Mouse (Mus musculus) frontal cortex, postnatal 10 days (tissue): Measurements from ENCODE around the gene Ergic2.
"Not testable (repeated sequence)": the region's sequence is repeated elsewhere in the genome, so short reads cannot be mapped to it uniquely, and the experiment has no call there.

Experiments used
- DNase-seq, 2 experiments: peaks; one replicate each; pipeline ENCODE4 v3.0.0; 2022; ENCODE audit warnings: low spot score in 2 of 2, mixed read lengths in 1 of 2

The Ergic2 gene

DNA sequence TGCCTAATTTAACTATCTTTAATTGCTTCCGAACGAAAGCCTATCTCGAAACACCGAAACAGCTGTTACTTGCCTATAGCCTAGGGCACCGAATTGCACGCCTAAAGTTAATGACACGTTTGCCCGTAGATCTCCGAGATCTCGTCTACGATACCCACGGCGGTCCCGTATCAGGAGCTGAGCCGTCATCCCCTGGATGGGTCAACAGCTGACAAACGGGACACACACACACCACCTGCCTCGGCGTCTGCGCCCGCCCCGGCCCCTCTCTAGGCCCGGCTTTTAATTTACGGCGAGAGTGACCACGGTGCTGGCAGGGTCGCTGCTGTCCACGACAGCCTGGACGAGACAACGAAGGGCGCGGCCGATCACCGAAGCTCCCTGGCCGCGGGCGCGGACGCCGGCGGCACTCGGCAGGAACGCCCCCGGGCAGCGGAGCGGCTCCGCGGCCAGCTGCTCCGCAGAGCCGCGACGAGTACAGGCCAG, 740 bp downstream of the Ergic2 start:
- no peak for DNase-seq

DNA sequence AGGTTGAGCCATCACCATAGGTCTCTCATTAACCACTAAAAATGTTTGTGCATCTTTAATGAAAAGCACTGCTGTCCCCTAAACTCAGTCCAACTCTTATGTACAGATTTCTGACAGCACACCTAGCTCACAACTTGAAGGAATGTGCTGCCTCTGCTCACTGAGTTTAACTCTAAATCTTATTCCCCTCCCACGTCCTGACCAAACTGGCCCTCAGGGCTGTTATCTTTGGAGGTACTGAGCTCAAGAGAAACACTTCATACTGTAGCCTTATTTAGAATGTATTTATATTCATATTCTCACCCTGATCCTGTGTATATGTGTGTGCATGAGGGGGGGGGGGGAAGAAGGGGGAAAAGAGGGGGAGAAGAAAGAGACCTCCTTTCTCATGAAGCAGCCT, 4.7 kb downstream of the Ergic2 start:
- no peak for DNase-seq

DNA sequence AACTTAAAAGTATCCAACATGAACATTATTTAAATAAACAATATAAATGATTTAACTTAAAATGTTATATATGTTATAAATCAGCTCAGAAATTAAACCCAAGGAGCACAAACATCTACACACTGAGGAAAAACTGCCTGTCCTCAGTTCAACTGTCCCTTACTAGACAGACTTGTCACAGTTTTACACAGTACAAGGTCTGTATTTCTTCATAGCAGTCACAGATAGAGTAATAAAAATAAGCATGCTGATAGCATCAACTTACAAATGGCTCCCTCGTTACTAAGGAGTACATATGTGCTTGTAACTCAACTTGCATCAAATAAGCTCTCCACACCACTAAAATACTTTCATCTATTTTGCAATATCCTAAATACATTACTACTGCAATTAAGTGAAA, 7.0 kb downstream of the Ergic2 start:
- no peak for DNase-seq

DNA sequence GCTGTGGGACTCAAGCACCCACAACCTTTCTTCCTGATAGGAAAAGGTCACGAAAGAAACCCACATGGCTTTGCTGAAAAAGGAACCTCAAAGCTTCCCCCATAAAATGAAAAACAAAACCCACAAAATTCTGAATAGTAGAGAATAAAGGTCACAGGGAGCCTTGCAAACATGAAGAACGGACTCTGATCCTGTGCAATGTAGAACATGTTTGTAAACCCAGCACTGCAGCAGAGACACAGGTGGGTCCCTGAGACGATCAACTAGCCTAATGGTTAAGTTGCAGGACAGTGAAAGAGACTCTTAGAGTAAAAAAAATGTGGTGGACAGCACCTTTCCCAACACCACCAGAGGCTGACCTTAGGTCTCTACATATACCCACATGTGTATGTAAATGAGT, 12.4 kb downstream of the Ergic2 start:
- no peak for DNase-seq

DNA sequence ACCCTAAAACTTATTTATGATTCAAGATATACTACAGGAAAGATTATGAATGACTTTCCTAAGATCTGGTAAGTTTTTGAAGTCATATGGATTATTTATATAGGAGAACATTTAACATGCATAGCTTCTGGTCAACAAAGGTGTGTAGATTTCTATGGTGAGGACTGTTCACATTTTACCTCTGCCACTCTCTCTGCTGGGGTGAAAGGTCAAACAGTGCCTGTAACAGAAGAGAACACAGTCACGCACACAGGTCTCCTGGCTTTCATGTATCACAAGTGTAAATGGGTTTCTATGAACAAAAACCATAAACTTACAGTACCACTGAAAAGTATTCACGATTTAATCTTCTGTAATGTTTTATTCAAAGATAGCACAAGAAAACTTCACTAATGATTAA, 13.0 kb downstream of the Ergic2 start:
- no peak for DNase-seq

DNA sequence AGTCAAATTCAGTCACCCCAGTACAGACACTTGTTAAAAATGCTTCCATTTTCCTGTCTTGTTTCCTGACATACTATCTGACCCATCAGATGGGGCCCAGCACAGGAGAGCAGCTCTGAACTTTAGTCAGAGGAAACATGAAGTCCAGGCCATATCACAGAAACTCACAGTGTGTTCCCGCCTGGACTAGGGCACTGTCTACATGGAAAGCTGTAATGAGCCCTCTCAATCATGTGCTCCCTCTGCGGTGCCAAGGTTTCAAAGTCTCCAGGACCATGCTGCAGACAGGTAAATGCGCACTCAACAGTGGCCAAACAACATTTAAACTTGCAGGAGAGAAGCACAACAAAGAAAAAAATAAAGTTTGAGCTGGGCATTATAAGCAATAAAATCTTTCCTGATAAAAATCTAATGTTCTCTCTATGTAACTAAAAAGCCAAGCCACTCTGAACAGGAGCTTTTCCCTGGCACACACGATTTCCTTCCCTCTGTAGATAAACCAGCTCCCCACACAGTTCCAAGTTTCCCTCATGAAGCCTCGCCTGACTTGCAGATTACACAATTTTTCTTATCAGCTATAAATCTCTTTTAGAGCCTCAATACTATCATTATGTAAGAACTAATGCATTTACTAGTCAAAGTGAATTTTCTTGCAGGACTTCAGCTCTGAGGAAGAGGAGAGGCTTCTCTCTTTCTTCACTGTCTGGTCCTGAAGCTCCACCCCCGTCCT, 18.0 kb downstream of the Ergic2 start:
- DNase-seq = no peak

DNA sequence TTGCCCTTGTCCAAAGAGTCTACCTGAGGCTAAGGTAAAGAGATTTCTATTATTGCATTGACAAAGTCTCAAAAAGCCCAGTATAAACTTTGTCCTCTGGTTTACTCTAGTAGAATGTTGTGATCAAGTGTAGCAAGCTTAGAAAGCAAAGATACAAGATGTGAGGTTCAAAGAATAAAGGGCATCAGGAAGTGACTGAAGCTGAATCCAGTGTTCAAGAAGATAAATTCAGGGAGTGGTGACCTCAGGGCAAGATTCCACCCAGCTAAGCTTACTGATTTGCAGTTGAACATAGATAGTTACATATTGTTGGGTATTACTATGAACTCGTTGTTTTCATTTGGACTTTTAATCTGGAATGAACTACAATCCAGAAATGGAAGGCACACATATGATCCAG, 26.5 kb downstream of the Ergic2 start:
- no peak for DNase-seq

DNA sequence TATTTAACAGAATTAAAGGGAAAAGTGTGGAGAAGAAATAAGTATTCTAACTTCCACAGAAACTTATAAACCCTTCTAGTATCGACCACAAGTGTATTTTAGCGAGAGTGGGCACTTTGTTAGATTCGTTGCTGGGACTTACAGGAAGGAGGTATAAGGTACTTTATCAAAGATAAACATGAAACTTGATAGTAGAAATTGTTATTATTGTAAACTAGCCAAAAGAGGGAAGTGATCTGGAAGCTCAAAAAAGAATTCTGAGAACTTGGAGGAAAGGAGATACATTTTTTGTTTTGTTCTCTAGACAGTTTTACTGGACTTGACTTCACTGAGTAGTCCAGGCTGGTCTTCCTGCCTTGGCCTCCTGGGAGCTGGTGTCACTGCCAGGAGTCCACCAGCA, 39.3 kb downstream of the Ergic2 start:
- DNase-seq = no peak

DNA sequence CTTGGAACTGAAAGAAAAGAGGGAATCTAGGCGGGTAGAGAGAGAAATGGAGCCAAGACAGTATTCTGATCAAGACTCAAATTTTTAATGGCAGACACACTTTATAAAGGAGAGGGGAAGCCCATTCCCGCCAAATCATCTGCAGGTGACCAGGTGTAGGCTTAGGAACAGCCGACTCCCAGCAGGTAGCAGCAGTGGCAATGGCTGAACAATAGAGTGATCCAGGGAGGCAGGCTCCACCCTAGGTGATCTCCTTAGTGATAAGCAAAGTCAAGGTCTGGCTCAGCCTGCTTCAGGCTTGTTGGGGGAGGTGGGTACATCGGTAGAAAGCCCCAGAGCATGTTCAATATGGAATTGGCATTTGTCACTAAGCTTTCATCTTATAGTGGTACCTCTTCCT, 59.9 kb downstream of the Ergic2 start:
- not testable (repeated sequence) for DNase-seq

DNA sequence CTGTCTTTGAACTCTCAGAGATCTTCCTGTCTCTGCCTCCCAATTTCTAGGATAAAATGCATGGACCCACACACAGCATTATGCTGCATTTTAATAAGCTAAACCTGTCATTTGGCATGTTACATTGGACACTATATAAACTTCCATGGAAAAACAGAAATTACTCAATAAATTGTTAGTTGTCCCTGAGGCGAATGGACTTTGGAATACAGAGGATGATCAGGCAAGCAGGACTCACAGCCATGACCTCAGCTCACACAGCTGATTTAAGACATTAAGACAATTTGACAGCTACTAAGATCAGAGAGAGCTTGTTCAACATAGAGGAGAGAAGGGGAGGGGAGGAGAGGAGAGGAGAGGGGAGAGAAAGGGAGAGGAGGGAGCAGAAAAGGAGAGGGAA, 69.8 kb downstream of the Ergic2 start:
- no peak for DNase-seq

DNA sequence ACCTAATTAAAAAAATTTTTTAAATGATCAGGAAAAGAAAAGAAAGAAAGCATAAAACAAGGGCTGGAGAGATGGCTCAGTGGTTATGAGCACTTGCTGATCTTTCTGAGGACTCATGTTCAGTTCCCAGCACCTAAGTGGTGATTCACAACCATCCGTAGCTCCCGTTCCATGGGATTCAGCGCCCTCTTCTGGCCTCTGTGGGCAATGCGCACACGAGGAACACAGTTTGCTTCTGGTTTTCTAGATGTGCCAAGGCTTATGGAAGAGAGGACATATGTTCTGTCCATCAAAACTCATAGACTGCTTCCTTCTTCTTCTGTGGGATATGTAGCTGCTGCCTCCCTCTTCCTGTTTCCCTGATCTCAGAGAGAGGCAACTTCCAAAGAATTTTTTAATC, 70.3 kb downstream of the Ergic2 start:
- no peak for DNase-seq

DNA sequence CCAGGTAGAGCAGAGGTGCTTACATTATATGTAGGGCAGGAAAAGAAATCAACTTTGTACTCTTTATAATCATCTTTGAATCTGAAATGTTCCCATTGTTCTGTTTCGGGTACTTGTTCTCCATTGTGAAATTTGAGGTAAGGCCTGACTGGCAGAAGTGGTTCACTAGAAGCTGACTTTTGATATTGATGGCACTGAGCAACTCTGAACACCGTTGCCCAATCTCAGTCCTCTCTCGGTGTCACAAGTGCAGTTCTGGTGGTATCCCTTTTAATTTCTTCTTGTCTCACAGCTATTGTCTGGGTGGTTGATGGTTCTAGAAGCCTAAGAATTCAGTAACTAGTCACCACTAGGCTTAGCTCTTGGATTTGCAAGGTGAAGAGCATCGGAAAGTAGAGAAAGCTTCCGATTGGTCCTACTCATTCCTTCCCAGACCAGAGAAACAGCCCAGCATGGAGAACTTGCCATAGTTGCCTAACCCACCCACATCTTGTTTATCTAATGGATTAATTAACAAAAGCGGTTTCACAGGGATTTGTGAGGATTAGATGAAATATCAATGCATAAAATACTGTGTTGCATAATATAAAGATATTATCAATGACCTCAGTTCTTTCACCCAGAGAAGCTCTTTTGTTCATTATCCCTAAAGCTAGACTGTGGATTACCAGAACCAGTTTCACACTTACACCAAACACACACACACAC, 72.7 kb downstream of the Ergic2 start:
- no peak for DNase-seq

DNA sequence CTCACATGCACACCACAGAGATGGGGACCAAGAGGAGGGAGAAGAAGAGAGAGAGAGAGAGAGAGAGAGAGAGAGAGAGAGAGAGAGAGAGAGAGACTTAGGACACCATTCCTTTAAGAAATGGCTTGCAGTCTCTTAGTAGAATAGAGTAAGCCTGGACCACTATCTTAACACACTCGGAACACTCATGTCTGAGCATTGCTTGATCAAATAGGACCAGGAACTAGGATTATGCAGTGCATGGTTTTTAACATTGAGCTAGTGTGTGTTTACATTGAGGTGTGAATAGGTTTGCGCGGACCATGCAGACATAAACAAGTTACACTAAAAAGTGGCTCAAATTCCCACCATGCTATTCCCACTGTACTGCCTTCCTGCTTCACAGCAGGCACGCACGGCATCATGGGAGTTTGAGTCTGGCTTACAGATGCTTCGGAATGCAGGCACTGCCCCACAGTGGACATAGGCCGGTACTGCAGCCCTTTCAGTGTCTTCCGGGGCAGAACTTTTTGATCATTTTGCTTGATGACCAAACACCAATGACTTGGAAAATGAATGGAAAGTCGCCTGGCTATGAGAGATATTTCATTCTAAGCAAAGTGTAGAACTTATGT, 76.3 kb downstream of the Ergic2 start:
- peak; percentile 51 to 76 for DNase-seq

DNA sequence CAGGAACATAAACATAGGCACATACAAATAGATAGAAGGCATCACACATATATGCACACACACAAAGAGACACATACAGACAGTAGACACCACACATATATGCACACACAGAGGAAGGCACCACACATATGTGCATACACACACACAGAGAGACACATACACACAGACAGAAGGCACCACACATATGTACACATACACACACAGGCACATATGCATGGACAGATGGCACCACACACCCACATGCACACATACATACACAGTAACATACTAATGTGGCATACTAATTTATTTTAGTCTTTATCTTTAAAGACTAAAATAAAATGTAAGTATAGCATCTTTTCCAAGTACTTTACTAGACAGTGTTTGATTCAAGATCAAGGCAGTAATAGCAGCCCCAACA, 78.6 kb downstream of the Ergic2 start:
- no peak for DNase-seq

DNA sequence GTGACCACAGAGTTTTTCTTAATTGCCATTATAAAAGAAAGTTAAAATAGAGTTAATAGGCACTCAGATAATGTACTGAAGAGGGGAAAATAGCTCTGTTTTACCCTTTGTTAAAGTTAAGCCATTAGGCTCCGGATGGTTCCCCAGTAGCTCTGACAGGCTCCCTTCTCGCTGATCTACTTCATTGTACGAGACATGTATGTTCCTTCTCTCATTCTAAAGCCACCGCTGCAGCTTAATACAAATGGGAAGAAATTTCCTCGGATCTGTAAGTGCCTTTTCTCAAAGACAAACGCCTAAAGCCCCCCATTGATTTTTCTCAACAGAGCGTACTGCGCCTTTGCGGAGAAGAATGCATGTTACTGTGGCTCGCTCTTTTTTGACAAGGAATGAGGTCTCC, 79.9 kb downstream of the Ergic2 start:
- DNase-seq = no peak
